Mouse (Mus musculus) cerebellum, adult 2 months (tissue): ENCODE measurements at regions not wholly inside any gene's neighbourhood (a gene's known extent, or its start where the extent isn't known, plus 50 kb on each side); places are given as distances from the start of the nearest gene placed in this dataset.

ENCODE experiments used
- CTCF ChIP-seq: fragments of 200-500 bp; IDR thresholded peaks from 2 replicates; pipeline ENCODE4 v1.5.1; 2011; ENCODE audit warnings: low read depth, mild to moderate bottlenecking, control low read depth, low read length, moderate library complexity, borderline replicate concordance; ENCODE audit not compliant: insufficient read depth
- POLR2A ChIP-seq: fragments of 200-500 bp; IDR thresholded peaks from 2 replicates; pipeline ENCODE4 v1.6.1; 2011; ENCODE audit warnings: low read length, control low read depth, borderline replicate concordance; ENCODE audit not compliant: insufficient read depth

GRCm38 (mm10) chr12:15511994-15512393 lies 304.7 kb downstream of the Trib2 start:
- TF ChIP-seq POLR2A (no peak), CTCF (no peak)
